Mouse (Mus musculus) Muller cell, postnatal 12 days (primary cell): Measurements from ENCODE around the gene Six3.

Source experiments
- DNase-seq: peaks from one replicate; pipeline ENCODE4 v3.0.0-alpha.2; 2015; ENCODE audit errors: inconsistent ontology term

Six3 gene

DNA sequence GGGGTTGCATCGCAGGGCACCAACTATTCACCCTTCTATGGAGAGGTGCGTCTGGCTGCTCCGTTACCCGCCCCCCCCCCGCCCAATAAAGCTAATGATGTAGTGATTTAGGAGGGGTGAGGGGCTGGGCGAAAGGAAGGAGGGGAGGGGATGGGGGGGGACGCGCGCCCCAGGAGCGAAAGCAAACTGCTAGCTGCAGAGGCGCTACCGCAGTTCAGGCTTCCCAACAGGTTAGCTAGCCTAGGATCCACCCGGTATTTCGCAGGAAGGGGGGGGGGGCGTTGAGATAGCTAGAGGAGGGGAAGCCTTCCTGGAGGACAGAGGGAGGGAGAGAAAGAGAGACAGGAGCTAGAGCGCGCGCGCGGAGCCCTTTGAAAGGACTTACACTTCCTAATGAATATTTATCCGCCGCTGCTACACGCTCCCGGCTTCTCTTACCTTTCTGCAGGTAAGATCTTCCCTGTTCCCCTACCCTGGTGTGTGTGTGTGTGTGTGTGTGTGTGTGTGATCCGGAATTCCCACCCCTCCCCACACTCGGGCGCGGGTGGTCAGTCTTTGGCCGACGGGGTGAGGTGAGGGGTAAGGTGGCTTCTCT lies at the start of gene Six3:
TSS of gene Six3 (plus strand) at position 343 of the 595 bp plus-strand sequence.
- DNase-seq = peak; percentile 88

GRCm38 (mm10) chr17:85564107-85564506 lies 49.3 kb upstream of the Six3 start:
- no peak for DNase-seq

GRCm38 (mm10) chr17:85574023-85574422 lies 39.4 kb upstream of the Six3 start:
- no peak for DNase-seq

- DNase-seq = no peak
These were observed 35.1 kb upstream of the Six3 start for GRCm38 (mm10) chr17:85578290-85578689.

DNA sequence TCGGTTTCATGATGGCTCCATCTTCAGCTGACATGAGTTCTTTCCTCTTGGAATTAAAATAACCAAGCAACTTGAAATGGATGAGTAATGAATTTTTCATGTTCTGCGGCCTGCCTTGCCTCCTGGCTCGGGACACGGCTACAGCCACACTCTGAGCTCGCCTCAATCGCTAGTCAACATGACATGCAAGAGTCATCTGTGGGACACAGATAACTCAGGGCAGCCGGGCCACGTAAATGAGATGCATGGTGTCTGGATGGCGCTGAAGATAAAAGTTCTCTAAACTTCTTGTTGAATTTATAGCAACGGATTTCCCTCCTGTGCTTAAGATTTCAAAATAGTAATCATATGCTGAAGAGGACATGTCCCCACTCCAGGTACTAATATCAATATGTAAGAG lies 34.1 kb upstream of the Six3 start:
- DNase-seq = no peak

GRCm38 (mm10) chr17:85580221-85580620 lies 33.2 kb upstream of the Six3 start:
- DNase-seq = no peak

- DNase-seq = no peak
These were observed 29.2 kb upstream of the Six3 start for GRCm38 (mm10) chr17:85584170-85584569.

DNA sequence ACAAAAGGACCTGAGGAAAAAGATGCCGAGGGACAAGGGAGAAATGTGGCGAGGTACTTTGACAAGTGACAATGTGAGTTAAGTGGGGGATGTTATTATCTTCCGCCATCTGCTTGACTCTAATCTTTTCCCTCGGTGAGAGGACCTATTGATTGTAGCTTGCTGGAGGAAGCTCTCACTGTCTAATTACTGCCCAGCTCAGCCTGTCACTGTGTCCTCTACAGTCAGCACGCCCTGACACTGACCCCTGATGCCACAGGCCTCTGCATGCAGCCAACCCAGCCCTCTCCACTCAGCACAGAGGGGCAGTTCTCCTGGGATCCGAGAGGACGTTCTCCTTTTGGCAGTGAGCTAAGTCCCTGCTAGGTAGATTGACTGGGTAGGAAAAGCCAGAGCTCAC lies 28.8 kb upstream of the Six3 start:
- DNase-seq = no peak

DNA sequence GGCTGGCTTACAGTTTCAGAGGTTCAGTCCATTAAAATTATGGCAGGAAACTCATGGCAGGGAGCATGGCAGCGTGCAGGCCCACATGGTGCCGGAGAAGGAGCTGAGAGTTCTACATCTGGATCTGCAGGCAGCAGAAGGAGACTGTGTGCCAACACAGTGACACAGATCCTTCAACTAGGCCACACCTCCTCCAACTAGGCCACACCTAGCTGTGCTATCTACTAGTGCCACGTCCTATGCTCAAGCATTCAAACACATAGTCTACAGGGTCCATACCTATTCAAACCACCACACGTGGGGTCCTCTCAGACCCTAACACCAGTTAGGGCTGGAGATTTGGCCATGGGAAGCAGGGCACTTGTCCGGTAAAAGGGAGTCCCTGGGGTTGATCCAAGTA lies 27.6 kb upstream of the Six3 start:
- DNase-seq = no peak

DNA sequence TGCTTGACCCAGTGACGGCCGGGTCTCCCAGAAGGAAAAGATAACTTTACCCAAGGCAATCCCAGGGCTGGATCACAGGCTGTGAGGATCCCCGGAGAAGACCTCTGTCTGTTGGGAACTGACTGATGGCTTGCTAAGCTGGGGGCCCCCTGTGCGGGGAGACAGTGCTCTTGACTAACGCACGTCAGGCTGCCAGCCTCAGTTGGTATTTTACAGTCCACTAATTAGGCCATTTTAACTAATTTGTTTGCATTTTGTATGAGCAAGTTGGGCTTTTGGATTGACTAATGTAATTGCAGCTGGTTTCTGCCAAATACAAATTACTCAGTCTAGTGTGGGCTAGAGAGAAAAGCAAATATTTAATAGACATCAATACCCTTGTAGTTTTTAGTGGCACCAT lies 21.4 kb upstream of the Six3 start:
- peak; percentile 58 for DNase-seq

- DNase-seq = no peak
These were observed 17.6 kb upstream of the Six3 start for GRCm38 (mm10) chr17:85595853-85596252.

GRCm38 (mm10) chr17:85596341-85596890 lies 17.0 kb upstream of the Six3 start:
- DNase-seq = peak; percentile 94

- peak; percentile 32 for DNase-seq
These were observed 13.9 kb upstream of the Six3 start for GRCm38 (mm10) chr17:85599520-85599919.

- DNase-seq = peak; percentile 62
These were observed 6.9 kb upstream of the Six3 start for GRCm38 (mm10) chr17:85606463-85606862.

DNA sequence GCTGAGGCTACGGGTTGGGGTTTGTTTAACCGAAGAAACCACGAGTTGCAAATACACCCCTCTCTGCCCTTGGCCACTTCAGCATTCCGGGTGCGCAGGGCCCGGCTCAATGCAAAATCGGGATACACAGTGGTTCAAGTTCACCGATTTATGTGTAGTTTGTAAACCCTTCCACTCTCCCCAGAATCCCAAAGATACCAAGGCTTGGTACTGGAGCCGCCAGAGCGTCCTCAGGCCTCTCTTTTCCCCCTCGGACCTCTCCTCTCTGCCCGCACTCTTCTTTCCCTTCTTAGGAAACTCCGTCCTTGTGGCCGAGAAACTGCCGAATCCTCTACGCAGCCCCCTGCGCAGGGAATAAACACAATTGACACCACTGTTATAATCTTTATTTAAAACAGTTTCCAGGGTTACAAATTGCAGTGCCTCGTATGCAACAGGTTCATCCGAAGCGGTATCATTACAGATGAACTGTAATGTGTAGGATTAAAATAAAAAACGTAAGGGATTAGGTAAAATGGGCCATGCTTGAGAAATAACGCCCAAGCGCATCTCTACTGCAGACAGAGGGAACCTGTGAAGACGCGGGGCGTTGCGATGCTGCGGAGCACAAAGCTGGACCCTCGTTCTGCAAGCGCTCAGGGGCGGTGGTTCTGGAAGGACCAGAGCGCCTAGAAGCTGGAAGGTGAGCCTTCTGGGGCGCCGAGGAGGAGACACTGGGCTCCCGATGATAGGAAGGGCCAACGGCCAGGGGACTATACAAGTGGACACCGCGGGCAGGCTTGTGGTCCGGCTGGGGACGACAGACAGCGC lies 5.6 kb upstream of the Six3 start:
- DNase-seq = peak; percentile 70

GRCm38 (mm10) chr17:85608366-85609093 lies 4.9 kb upstream of the Six3 start:
- DNase-seq = peak; percentile 86

DNA sequence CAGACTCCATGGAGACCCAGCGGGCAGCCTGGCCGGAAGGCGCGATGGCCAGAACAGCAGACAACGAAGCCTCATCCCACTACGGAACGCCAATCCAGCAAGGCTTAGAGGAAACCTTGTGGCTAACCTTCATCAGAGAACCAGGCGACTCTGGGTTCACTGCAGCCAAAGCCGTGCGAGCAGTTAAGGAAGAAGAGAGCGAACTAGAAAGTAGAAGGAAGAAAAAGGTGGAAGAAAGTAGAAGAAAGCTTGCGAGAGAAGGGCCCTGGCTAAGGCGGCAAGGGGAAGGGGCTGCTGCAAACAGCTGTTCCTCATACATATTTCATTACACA lies 4.3 kb upstream of the Six3 start:
- DNase-seq = no peak

GRCm38 (mm10) chr17:85609621-85610392 lies 3.6 kb upstream of the Six3 start:
- DNase-seq = peak; percentile 71

DNA sequence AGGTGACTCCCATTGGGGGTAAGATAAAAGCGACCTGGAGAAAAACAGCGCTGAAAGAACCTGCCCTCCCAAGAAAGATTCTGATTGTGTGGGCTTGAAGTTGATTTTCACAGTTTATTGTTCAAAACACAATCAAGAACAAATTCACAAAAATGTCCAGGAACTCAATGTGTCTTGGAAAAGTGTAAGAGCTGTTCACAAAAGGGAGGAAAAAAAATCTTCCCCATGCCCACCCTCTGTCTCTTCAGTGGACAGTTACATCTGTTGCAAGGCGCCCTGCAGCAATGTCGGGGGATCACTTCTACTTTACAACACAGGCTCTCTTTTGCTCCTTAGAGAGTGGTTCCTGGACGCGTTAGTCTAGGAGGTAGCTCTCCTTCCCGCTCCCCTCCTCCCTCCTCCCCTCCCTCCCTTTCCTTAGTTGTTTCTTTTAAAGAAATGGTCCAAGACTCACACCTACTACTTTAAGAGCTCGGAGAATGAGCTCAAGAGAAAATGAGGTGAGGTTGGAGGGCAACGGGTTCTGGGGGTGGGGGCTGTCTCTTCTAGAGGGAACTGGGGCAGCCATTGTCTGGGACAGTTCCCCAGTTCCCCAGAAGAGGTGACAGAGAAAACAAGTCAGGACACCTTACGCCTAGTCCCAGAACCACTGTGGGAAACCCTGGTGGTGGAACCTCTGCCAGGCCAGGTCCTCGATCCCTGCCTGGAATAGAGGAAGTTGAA lies 2.9 kb upstream of the Six3 start:
- DNase-seq = peak; percentile 74

DNA sequence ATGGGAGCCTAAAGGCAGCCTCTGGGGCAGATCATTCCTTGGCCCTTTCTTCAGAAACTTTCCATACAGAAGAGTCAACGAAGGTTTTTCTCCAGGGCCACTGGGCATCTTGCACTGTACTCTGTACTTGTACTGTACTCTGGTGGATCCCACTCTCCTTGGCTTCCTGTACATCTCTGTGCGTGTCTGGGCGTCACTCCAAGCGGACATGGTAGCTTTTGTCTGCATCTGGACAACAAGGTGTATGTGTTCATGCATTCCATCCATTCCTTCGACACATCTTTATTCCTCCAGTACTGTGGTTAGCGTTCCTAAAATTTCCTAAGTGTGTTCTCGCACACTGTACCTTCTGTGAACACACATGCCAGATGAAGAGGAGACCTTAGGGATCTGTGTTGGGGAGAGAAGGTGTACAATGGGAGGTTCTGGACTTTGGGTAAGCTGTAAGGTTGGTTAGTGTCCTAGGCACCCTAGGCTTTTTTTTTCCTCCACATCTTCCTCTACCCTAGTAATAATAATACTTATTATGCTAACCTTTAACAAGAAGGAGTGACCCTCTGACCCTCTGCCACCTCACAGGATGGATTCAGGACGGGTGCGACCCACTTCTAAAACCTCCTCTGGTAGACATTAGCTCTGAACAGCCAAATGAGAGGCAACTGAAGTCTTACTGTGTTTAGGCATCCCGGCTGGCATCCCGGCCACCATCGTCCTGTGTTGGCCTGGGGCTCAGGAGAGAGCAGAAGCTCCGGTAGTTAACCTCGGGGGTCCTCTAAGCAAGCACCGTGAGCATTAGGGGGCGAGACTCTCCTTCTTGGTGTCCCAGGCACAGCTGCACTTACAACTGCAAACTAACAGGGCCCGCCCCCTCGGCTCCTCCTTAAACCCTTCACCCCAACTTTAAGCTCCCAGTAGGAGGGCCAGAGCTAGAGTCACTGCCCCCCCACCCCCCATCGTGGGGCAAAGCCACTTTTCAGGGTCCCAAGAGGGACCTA lies 1.6 kb upstream of the Six3 start:
- peak; percentile 82 for DNase-seq
